Mouse (Mus musculus) hindbrain, embryonic 11.5 days (tissue): ENCODE data around the gene Ptprg. TPM values are rescaled to one million over a fixed set of nuclear protein-coding genes. Genes with fewer than 3 reads are reported as not detected.
A peak's percentile ranks its signal among the peaks of the same experiment; 100 is the strongest.

Experiments used
- ATAC-seq: fragments of 200-750 bp; cut with Nextera tagmentation; 2 replicates; pipeline ENCODE4 v1.8.0; 2017; ENCODE audit warnings: mild to moderate bottlenecking, moderate TSS enrichment, moderate library complexity; ENCODE audit not compliant: low FRiP score
- DNase-seq: peaks from one replicate; pipeline ENCODE4 v3.0.0-alpha.2; 2015; ENCODE audit warnings: low spot score
- H3K27ac ChIP-seq: fragments of 300-500 bp; sonication (generic); 2 replicates; pipeline ENCODE4 v1.5.1; 2014; ENCODE audit warnings: mild to moderate bottlenecking, low read depth, low read length
- H3K27me3 ChIP-seq: fragments of 300-500 bp; sonication (generic); 2 replicates; pipeline ENCODE4 v1.6.1; 2014; ENCODE audit warnings: mild to moderate bottlenecking, low read length, moderate library complexity, mixed read lengths; ENCODE audit not compliant: control insufficient read depth, insufficient read depth
- H3K36me3 ChIP-seq: fragments of 300-500 bp; sonication (generic); 2 replicates; pipeline ENCODE4 v1.6.1; 2014; ENCODE audit warnings: mild to moderate bottlenecking, low read length, moderate library complexity, mixed read lengths; ENCODE audit not compliant: control insufficient read depth, insufficient read depth
- H3K4me1 ChIP-seq: fragments of 300-500 bp; sonication (generic); replicated peaks from 2 replicates; pipeline ENCODE4 v1.6.1; 2014; ENCODE audit warnings: low read length, mixed read lengths; ENCODE audit not compliant: control insufficient read depth, insufficient read depth
- H3K4me2 ChIP-seq: fragments of 300-500 bp; sonication (generic); replicated peaks from 2 replicates; pipeline ENCODE4 v1.6.1; 2014; ENCODE audit warnings: mild to moderate bottlenecking, low read depth, low read length
- H3K4me3 ChIP-seq: fragments of 300-500 bp; sonication (generic); 2 replicates; pipeline ENCODE4 v1.5.1; 2014; ENCODE audit warnings: low read depth, low read length
- H3K9ac ChIP-seq: fragments of 300-500 bp; sonication (generic); 2 replicates; pipeline ENCODE4 v1.6.1; 2014; ENCODE audit warnings: low read depth, low read length
- H3K9me3 ChIP-seq: fragments of 300-500 bp; sonication (generic); 2 replicates; pipeline ENCODE4 v1.6.1; 2016; ENCODE audit warnings: low read length; ENCODE audit not compliant: control insufficient read depth
- WGBS: fragments of 180-500 bp; shearing (Covaris S2); extraction: QIAGEN DNeasy Blood & Tissue Kit; methylation state at CpG from one replicate; pipeline ENCODE4 v1.1.7; 2014; 5-methylcytosine and 5-hydroxymethylcytosine counted together
- polyA plus RNA-seq: library from polyadenylated mRNA; unstranded; fragments of >200 nt; fragmentation: Nextera tagmentation; extraction: Ambion mirVana; gene quantifications from 2 replicates; pipeline ENCODE4 v1.2.1, GENCODE M21; 2014

Ptprg gene
- 45.0 and 46.6 TPM in 2 replicates for polyA plus RNA-seq

- peak within 1 kb of the TSS; percentile 93 for H3K27ac ChIP-seq
- peak within 1 kb of the TSS; percentile 83 for H3K4me3 ChIP-seq
- no peaks in the 10 kb centered on the region for H3K27me3 ChIP-seq
- H3K4me2 ChIP-seq, result peak within 1 kb of the TSS; percentile 92
- peak within 1 kb of the TSS; percentile 88 for H3K9ac ChIP-seq
- ATAC-seq, result peak; percentile 87
- H3K4me1 ChIP-seq, result no peaks in the 10 kb centered on the region; the same call in 1 of the 2 replicates
- under 1% methylated on average over 40 of the region's 40 CpGs for WGBS
- no peaks in the 10 kb centered on the region for H3K9me3 ChIP-seq
- no peaks in the 10 kb centered on the region for H3K36me3 ChIP-seq
- peak; percentile 93 for DNase-seq
These were observed at the start of gene Ptprg for GRCm38 (mm10) chr14:11553273-11553665. Ptprg (plus strand) TSS chr14:11553532.

GRCm38 (mm10) chr14:11503803-11504365 is 49.4 kb upstream of the Ptprg start:
- Histone ChIP-seq H3K9ac (no peak overlapping the region), H3K4me1 (no peaks in the 10 kb centered on the region), H3K9me3 (no peaks in the 10 kb centered on the region), H3K27me3 (no peaks in the 10 kb centered on the region), H3K4me3 (no peak overlapping the region), H3K27ac (no peak overlapping the region), H3K4me2 (no peak overlapping the region), H3K36me3 (no peaks in the 10 kb centered on the region)
- ATAC-seq (no peak), DNase-seq (no peak)
- WGBS, result 75% methylated on average over 7 of the region's 7 CpGs

- ATAC-seq, result no peak
- WGBS, result 65% methylated on average over 1 of the region's 1 CpGs
- no peaks in the 10 kb centered on the region for H3K9me3 ChIP-seq
These were observed 43.2 kb upstream of the Ptprg start for GRCm38 (mm10) chr14:11510173-11510572.

GRCm38 (mm10) chr14:11519171-11519570 is 34.2 kb upstream of the Ptprg start:
- no peak overlapping the region for H3K4me3 ChIP-seq
- ATAC-seq (no peak), DNase-seq (no peak)
- H3K9me3 ChIP-seq, result no peaks in the 10 kb centered on the region
- no peak overlapping the region for H3K27ac ChIP-seq
- WGBS, result 88% methylated on average over 2 of the region's 2 CpGs
- no peaks in the 10 kb centered on the region for H3K4me1 ChIP-seq
- no peak overlapping the region for H3K9ac ChIP-seq
- H3K27me3 ChIP-seq, result no peaks in the 10 kb centered on the region
- no peak overlapping the region for H3K4me2 ChIP-seq
- no peaks in the 10 kb centered on the region for H3K36me3 ChIP-seq

More at GRCm38 (mm10) chr14:11510173-11510572, 43.2 kb upstream of the Ptprg start:
- Histone ChIP-seq H3K27ac (no peak overlapping the region), H3K4me1 (no peaks in the 10 kb centered on the region), H3K4me3 (no peak overlapping the region), H3K36me3 (no peaks in the 10 kb centered on the region), H3K9ac (no peak overlapping the region), H3K4me2 (no peak overlapping the region), H3K27me3 (no peaks in the 10 kb centered on the region)
- no peak for DNase-seq

GRCm38 (mm10) chr14:11523052-11523451 is 30.3 kb upstream of the Ptprg start:
- Histone ChIP-seq H3K36me3 (no peaks in the 10 kb centered on the region), H3K9me3 (no peaks in the 10 kb centered on the region), H3K27ac (no peak overlapping the region), H3K4me1 (no peaks in the 10 kb centered on the region), H3K9ac (no peak overlapping the region), H3K4me2 (no peak overlapping the region), H3K27me3 (no peaks in the 10 kb centered on the region), H3K4me3 (no peak overlapping the region)
- DNase-seq, result no peak
- 85% methylated on average over 3 of the region's 3 CpGs for WGBS
- no peak for ATAC-seq

- Histone ChIP-seq H3K9me3 (no peaks in the 10 kb centered on the region), H3K4me2 (no peak overlapping the region), H3K27ac (no peak overlapping the region), H3K4me1 (peaks cover 3% of the 10 kb centered on the region; the same call in 1 of the 2 replicates), H3K36me3 (no peaks in the 10 kb centered on the region), H3K27me3 (no peaks in the 10 kb centered on the region), H3K9ac (no peak overlapping the region), H3K4me3 (no peak overlapping the region)
- DNase-seq (no peak), ATAC-seq (no peak)
- WGBS, result 91% methylated on average over 3 of the region's 4 CpGs
These were observed 23.7 kb upstream of the Ptprg start for GRCm38 (mm10) chr14:11529591-11529990.

- H3K9me3 ChIP-seq, result no peaks in the 10 kb centered on the region
- WGBS, result 38% methylated on average over 1 of the region's 1 CpGs
- H3K4me3 ChIP-seq, result no peak overlapping the region
- no peaks in the 10 kb centered on the region for H3K36me3 ChIP-seq
- no peak overlapping the region for H3K4me2 ChIP-seq
- ATAC-seq, result peak; percentile 75
- no peak overlapping the region for H3K9ac ChIP-seq
- peak; percentile 50 for DNase-seq
- no peaks in the 10 kb centered on the region for H3K27me3 ChIP-seq
- peaks cover 6% of the 10 kb centered on the region; the same call in 1 of the 2 replicates for H3K4me1 ChIP-seq
- H3K27ac ChIP-seq, result peak overlapping the region; percentile 36; the same call in 1 of the 2 replicates
These were observed 18.9 kb upstream of the Ptprg start for GRCm38 (mm10) chr14:11534456-11534855.

GRCm38 (mm10) chr14:11536121-11536520 is 17.2 kb upstream of the Ptprg start:
- DNase-seq, result no peak
- H3K4me1 ChIP-seq, result peaks cover 6% of the 10 kb centered on the region; the same call in 1 of the 2 replicates
- H3K4me2 ChIP-seq, result no peak overlapping the region
- no peak for ATAC-seq
- no peak overlapping the region for H3K4me3 ChIP-seq
- H3K27ac ChIP-seq, result no peak overlapping the region
- 83% methylated on average over 5 of the region's 5 CpGs for WGBS
- H3K9ac ChIP-seq, result no peak overlapping the region
- H3K9me3 ChIP-seq, result no peaks in the 10 kb centered on the region
- no peaks in the 10 kb centered on the region for H3K36me3 ChIP-seq
- H3K27me3 ChIP-seq, result no peaks in the 10 kb centered on the region

GRCm38 (mm10) chr14:11551892-11552291 is 1.4 kb upstream of the Ptprg start:
- no peaks in the 10 kb centered on the region for H3K27me3 ChIP-seq
- ATAC-seq (no peak), DNase-seq (peak; percentile 26)
- H3K36me3 ChIP-seq, result no peaks in the 10 kb centered on the region
- no peaks in the 10 kb centered on the region for H3K9me3 ChIP-seq
- no peak overlapping the region for H3K9ac ChIP-seq
- H3K4me3 ChIP-seq, result no peak overlapping the region
- H3K4me1 ChIP-seq, result no peaks in the 10 kb centered on the region; the same call in 1 of the 2 replicates
- peak overlapping the region; percentile 92 for H3K4me2 ChIP-seq
- H3K27ac ChIP-seq, result no peak overlapping the region
- WGBS, result 22% methylated on average over 11 of the region's 11 CpGs
